Mouse (Mus musculus): ENCODE measurements around the gene Eif2b4. TPM values are rescaled to one million over a fixed set of nuclear protein-coding genes. Genes with fewer than 3 reads are reported as not detected.

Gene Eif2b4
- polyA plus RNA-seq (2015; fragmentation: Nextera tagmentation; extraction: Ambion mirVana) = 52.3 and 55.9 TPM in 2 replicates

GRCm38 (mm10) chr5:31192939-31193630 lies at the start of gene Eif2b4, which contains the start of gene Snx17:
Eif2b4 (minus strand) TSS chr5:31193430.
Snx17 (plus strand) TSS chr5:31193227.
- under 1% methylated on average over 48 of the region's 48 CpGs for WGBS
- no peaks in the 10 kb centered on the region for H3K9me3 ChIP-seq
- peaks cover 23% of the 10 kb centered on the region for H3K4me1 ChIP-seq
- peak within 1 kb of the TSS; percentile 83 for H3K27ac ChIP-seq (replicated peaks)
- H3K36me3 ChIP-seq = peaks cover 74% of the 10 kb centered on the region
- H3K9ac ChIP-seq = peak within 1 kb of the TSS; percentile 94
- peak within 1 kb of the TSS; percentile 80 for H3K4me2 ChIP-seq
- peak within 1 kb of the TSS; percentile 75 for H3K4me3 ChIP-seq
- ATAC-seq (ENCODE audit: extremely low read depth, insufficient number of reproducible peaks, low FRiP score, low TSS enrichment) = peak; percentile 94
- H3K27me3 ChIP-seq (replicated peaks) = no peaks in the 10 kb centered on the region

GRCm38 (mm10) chr5:31242191-31242590 lies 49.0 kb upstream of the Eif2b4 start:
- WGBS = 22% methylated on average over 10 of the region's 10 CpGs
- H3K36me3 ChIP-seq = peaks cover 37% of the 10 kb centered on the region
- H3K27ac ChIP-seq (replicated peaks) = peak overlapping the region; percentile 99

GRCm38 (mm10) chr5:31241522-31242034 lies 48.3 kb upstream of the Eif2b4 start:
- peak overlapping the region; percentile 81 for H3K4me2 ChIP-seq
- under 1% methylated on average over 13 of the region's 13 CpGs for WGBS
- no peak for ATAC-seq (ENCODE audit: extremely low read depth, insufficient number of reproducible peaks, low FRiP score, low TSS enrichment)
- H3K9ac ChIP-seq = peak overlapping the region; percentile 99
- H3K36me3 ChIP-seq = peaks cover 31% of the 10 kb centered on the region
- H3K27ac ChIP-seq (replicated peaks) = peak overlapping the region; percentile 99
- H3K4me3 ChIP-seq = peak overlapping the region; percentile 96
- no peaks in the 10 kb centered on the region for H3K27me3 ChIP-seq (replicated peaks)
- 0 out of 2 replicates have a peak, but pooled peaks cover 2% of the 10 kb centered on the region for H3K9me3 ChIP-seq
- peaks cover 14% of the 10 kb centered on the region for H3K4me1 ChIP-seq

More at GRCm38 (mm10) chr5:31242191-31242590, 49.0 kb upstream of the Eif2b4 start:
- Histone ChIP-seq H3K4me1 (peaks cover 14% of the 10 kb centered on the region), H3K4me2 (peak overlapping the region; percentile 81), H3K4me3 (peak overlapping the region; percentile 96), H3K9me3 (no peaks in the 10 kb centered on the region), H3K27me3 (replicated peaks) (no peaks in the 10 kb centered on the region), H3K9ac (peak overlapping the region; percentile 99)
- no peak for ATAC-seq (ENCODE audit: extremely low read depth, insufficient number of reproducible peaks, low FRiP score, low TSS enrichment)

GRCm38 (mm10) chr5:31240637-31241521 lies 47.6 kb upstream of the Eif2b4 start, which contains the start of the genes Nrbp1 and Gm9970:
Nrbp1 (plus strand) TSS chr5:31240864.
Gm9970 (minus strand) TSS chr5:31241232.
- H3K27ac ChIP-seq (replicated peaks) = peak within 1 kb of the TSS; percentile 99
- H3K4me3 ChIP-seq = peak within 1 kb of the TSS; percentile 96
- 0 out of 2 replicates have a peak, but pooled peaks cover 3% of the 10 kb centered on the region for H3K9me3 ChIP-seq
- peak within 1 kb of the TSS; percentile 99 for H3K9ac ChIP-seq
- H3K27me3 ChIP-seq (replicated peaks) = no peaks in the 10 kb centered on the region
- peak within 1 kb of the TSS; percentile 81 for H3K4me2 ChIP-seq
- peaks cover 14% of the 10 kb centered on the region for H3K4me1 ChIP-seq
- WGBS = under 1% methylated on average over 86 of the region's 103 CpGs
- ATAC-seq (ENCODE audit: extremely low read depth, insufficient number of reproducible peaks, low FRiP score, low TSS enrichment) = peak; percentile 98
- peaks cover 24% of the 10 kb centered on the region for H3K36me3 ChIP-seq

- ATAC-seq (ENCODE audit: extremely low read depth, insufficient number of reproducible peaks, low FRiP score, low TSS enrichment) = no peak
- WGBS = 61% methylated on average over 1 of the region's 1 CpGs
- Histone ChIP-seq H3K9ac (no peak overlapping the region), H3K36me3 (no peaks in the 10 kb centered on the region), H3K9me3 (no peaks in the 10 kb centered on the region), H3K4me1 (peaks cover 3% of the 10 kb centered on the region), H3K4me2 (no peak overlapping the region), H3K4me3 (no peak overlapping the region), H3K27me3 (replicated peaks) (no peaks in the 10 kb centered on the region), H3K27ac (replicated peaks) (no peak overlapping the region)
Observed at GRCm38 (mm10) chr5:31226641-31227040, 33.4 kb upstream of the Eif2b4 start.

- H3K9me3 ChIP-seq = no peaks in the 10 kb centered on the region
- no peak overlapping the region for H3K27ac ChIP-seq (replicated peaks)
- no peak overlapping the region for H3K4me2 ChIP-seq
- no peak overlapping the region for H3K4me3 ChIP-seq
- 88% methylated on average over 9 of the region's 9 CpGs for WGBS
- no peaks in the 10 kb centered on the region for H3K27me3 ChIP-seq (replicated peaks)
- H3K9ac ChIP-seq = no peak overlapping the region
- no peak for ATAC-seq (ENCODE audit: extremely low read depth, insufficient number of reproducible peaks, low FRiP score, low TSS enrichment)
- peaks cover 26% of the 10 kb centered on the region for H3K4me1 ChIP-seq
- H3K36me3 ChIP-seq = no peaks in the 10 kb centered on the region
Observed at GRCm38 (mm10) chr5:31222696-31223095, 29.5 kb upstream of the Eif2b4 start.

GRCm38 (mm10) chr5:31221304-31221945 lies 28.2 kb upstream of the Eif2b4 start:
- Histone ChIP-seq H3K4me2 (peak overlapping the region; percentile 90), H3K27me3 (replicated peaks) (no peaks in the 10 kb centered on the region), H3K27ac (replicated peaks) (peak overlapping the region; percentile 95), H3K9ac (peak overlapping the region; percentile 87), H3K9me3 (no peaks in the 10 kb centered on the region), H3K4me1 (peaks cover 29% of the 10 kb centered on the region), H3K4me3 (peak overlapping the region; percentile 97), H3K36me3 (no peaks in the 10 kb centered on the region)
- 16% methylated on average over 11 of the region's 11 CpGs for WGBS
- ATAC-seq (ENCODE audit: extremely low read depth, insufficient number of reproducible peaks, low FRiP score, low TSS enrichment) = no peak

- Histone ChIP-seq H3K27me3 (replicated peaks) (no peaks in the 10 kb centered on the region), H3K4me3 (peak within 1 kb of the TSS; percentile 97), H3K9ac (peak within 1 kb of the TSS; percentile 97), H3K4me2 (peak within 1 kb of the TSS; percentile 90), H3K9me3 (no peaks in the 10 kb centered on the region), H3K27ac (replicated peaks) (peak within 1 kb of the TSS; percentile 95), H3K36me3 (0 out of 2 replicates have a peak, but pooled peaks cover 3% of the 10 kb centered on the region), H3K4me1 (peaks cover 29% of the 10 kb centered on the region)
- peak; percentile 93 for ATAC-seq (ENCODE audit: extremely low read depth, insufficient number of reproducible peaks, low FRiP score, low TSS enrichment)
- WGBS = under 1% methylated on average over 70 of the region's 70 CpGs
Observed at GRCm38 (mm10) chr5:31220448-31221303, 27.4 kb upstream of the Eif2b4 start, which contains the start of gene Ppm1g. Ppm1g (minus strand) TSS chr5:31220687.

GRCm38 (mm10) chr5:31219911-31220447 lies 26.7 kb upstream of the Eif2b4 start:
- peak overlapping the region; percentile 90 for H3K4me2 ChIP-seq
- WGBS = under 1% methylated on average over 40 of the region's 40 CpGs
- H3K9me3 ChIP-seq = no peaks in the 10 kb centered on the region
- H3K27ac ChIP-seq (replicated peaks) = peak overlapping the region; percentile 95
- peak overlapping the region; percentile 97 for H3K9ac ChIP-seq
- peaks cover 29% of the 10 kb centered on the region for H3K4me1 ChIP-seq
- H3K4me3 ChIP-seq = peak overlapping the region; percentile 97
- H3K36me3 ChIP-seq = 0 out of 2 replicates have a peak, but pooled peaks cover 3% of the 10 kb centered on the region
- peak; percentile 29 for ATAC-seq (ENCODE audit: extremely low read depth, insufficient number of reproducible peaks, low FRiP score, low TSS enrichment)
- no peaks in the 10 kb centered on the region for H3K27me3 ChIP-seq (replicated peaks)

- Histone ChIP-seq H3K4me3 (peak overlapping the region; percentile 97), H3K27ac (replicated peaks) (peak overlapping the region; percentile 95), H3K4me1 (peaks cover 29% of the 10 kb centered on the region), H3K27me3 (replicated peaks) (no peaks in the 10 kb centered on the region), H3K9ac (peak overlapping the region; percentile 97), H3K36me3 (0 out of 2 replicates have a peak, but pooled peaks cover 3% of the 10 kb centered on the region), H3K4me2 (peak overlapping the region; percentile 90), H3K9me3 (no peaks in the 10 kb centered on the region)
- ATAC-seq (ENCODE audit: extremely low read depth, insufficient number of reproducible peaks, low FRiP score, low TSS enrichment) = no peak
- 1% methylated on average over 11 of the region's 11 CpGs for WGBS
Observed at GRCm38 (mm10) chr5:31219474-31219873, 26.2 kb upstream of the Eif2b4 start.
